Mouse (Mus musculus) cerebellum, adult 2 months (tissue): ENCODE results near the gene Wdr35. TPM values are rescaled to one million over a fixed set of nuclear protein-coding genes. Genes with fewer than 3 reads are reported as not detected.
A peak's percentile ranks its signal among the peaks of the same experiment; 100 is the strongest.

Experiments
- DNase-seq, 2 experiments: peaks; one replicate each; pipeline ENCODE4 v3.0.0; 2021
- H3K27ac ChIP-seq: fragments of 200-500 bp; 2 replicates; pipeline ENCODE4 v1.5.1; 2012; ENCODE audit warnings: low read length, control low read depth, inconsistent platforms; ENCODE audit not compliant: insufficient read depth
- H3K27me3 ChIP-seq: fragments of 200-500 bp; 2 replicates; pipeline ENCODE4 v1.6.1; 2012; ENCODE audit warnings: inconsistent platforms, mild to moderate bottlenecking, low read length, moderate library complexity; ENCODE audit not compliant: control insufficient read depth, insufficient read depth
- H3K4me1 ChIP-seq: fragments of 200-500 bp; 2 replicates; pipeline ENCODE4 v1.6.1; 2011; ENCODE audit warnings: low read length; ENCODE audit not compliant: control insufficient read depth, insufficient read depth
- H3K4me3 ChIP-seq: fragments of 200-500 bp; replicated peaks from 2 replicates; pipeline ENCODE3; 2011; ENCODE audit warnings: mild to moderate bottlenecking, low read depth, low read length, control low read depth; ENCODE audit not compliant: insufficient read depth
- CTCF ChIP-seq: fragments of 200-500 bp; IDR thresholded peaks from 2 replicates; pipeline ENCODE4 v1.5.1; 2011; ENCODE audit warnings: low read depth, mild to moderate bottlenecking, control low read depth, low read length, moderate library complexity, borderline replicate concordance; ENCODE audit not compliant: insufficient read depth
- POLR2A ChIP-seq: fragments of 200-500 bp; IDR thresholded peaks from 2 replicates; pipeline ENCODE4 v1.6.1; 2011; ENCODE audit warnings: low read length, control low read depth, borderline replicate concordance; ENCODE audit not compliant: insufficient read depth
- WGBS: fragments of 180-500 bp; shearing (Covaris S2); methylation state at CpG from one replicate; pipeline ENCODE4 v1.1.7; 2018; 5-methylcytosine and 5-hydroxymethylcytosine counted together
- polyA plus RNA-seq: library from polyadenylated mRNA; depleted of rRNA; stranded (reverse); fragments of >200 nt; gene quantifications from 2 replicates; pipeline ENCODE4 v1.2.3, GENCODE M21; 2012

Gene Wdr35
- polyA plus RNA-seq, 1 experiment = 15.1 TPM

DNA sequence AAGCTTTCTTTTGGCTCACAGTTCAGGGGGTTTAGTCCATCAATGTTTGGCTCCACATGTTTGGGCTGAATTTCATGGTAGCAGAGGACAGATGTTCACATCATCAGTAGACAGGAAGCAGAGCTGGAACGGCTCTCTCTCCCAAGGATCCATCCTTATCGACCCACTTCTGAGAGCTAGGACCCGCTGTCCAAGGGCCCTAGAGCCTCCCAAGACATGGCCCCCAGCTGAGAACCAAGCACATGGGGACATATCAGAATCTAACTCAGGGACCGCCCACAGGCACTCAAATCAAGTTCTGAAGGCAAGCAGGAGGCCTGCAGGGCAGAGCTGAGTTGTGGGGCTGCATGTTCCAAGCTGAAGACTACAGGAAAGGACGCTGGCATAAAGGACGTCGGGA, 71.0 kb downstream of the Wdr35 start:
- DNase-seq = no peak
- H3K4me3 ChIP-seq = no peak overlapping the region
- 95% methylated on average over 7 of the region's 7 CpGs for WGBS
- H3K27ac ChIP-seq = no peak overlapping the region
- no peaks in the 10 kb centered on the region for H3K4me1 ChIP-seq
- no peaks in the 10 kb centered on the region for H3K27me3 ChIP-seq
- no peak for TF ChIP-seq POLR2A
- TF ChIP-seq CTCF = no peak

DNA sequence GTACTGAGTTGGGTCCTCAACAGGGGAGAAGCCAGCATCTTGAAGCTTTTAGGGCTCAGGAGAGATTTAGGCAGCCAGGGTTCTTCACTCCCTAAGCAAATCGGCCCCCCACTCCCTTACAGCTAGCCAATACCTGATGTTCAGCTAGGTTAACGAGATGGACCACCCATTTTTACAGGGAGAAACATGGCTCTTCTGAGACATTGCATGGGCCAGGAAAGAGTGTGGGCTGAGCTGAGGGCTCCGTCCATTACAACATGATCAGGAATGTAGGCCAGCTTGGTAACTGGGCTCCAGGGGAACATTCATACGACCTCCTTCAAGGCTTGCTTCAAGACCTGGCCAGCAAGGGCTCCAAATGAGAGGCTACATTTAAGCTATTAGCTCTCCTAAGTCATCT, 73.0 kb downstream of the Wdr35 start:
- no peaks in the 10 kb centered on the region for H3K27me3 ChIP-seq
- TF ChIP-seq CTCF = no peak
- no peak for TF ChIP-seq POLR2A
- H3K27ac ChIP-seq = no peak overlapping the region
- 85% methylated on average over 4 of the region's 4 CpGs for WGBS
- no peaks in the 10 kb centered on the region for H3K4me1 ChIP-seq
- H3K4me3 ChIP-seq = no peak overlapping the region
- no peak for DNase-seq

GRCm38 (mm10) chr12:9048090-9048489, 74.4 kb downstream of the Wdr35 start:
- DNase-seq = no peak
- no peaks in the 10 kb centered on the region for H3K4me1 ChIP-seq
- no peaks in the 10 kb centered on the region for H3K27me3 ChIP-seq
- H3K4me3 ChIP-seq = no peak overlapping the region
- 10% methylated on average over 8 of the region's 8 CpGs for WGBS
- no peak for TF ChIP-seq POLR2A
- no peak for TF ChIP-seq CTCF
- H3K27ac ChIP-seq = no peak overlapping the region

DNA sequence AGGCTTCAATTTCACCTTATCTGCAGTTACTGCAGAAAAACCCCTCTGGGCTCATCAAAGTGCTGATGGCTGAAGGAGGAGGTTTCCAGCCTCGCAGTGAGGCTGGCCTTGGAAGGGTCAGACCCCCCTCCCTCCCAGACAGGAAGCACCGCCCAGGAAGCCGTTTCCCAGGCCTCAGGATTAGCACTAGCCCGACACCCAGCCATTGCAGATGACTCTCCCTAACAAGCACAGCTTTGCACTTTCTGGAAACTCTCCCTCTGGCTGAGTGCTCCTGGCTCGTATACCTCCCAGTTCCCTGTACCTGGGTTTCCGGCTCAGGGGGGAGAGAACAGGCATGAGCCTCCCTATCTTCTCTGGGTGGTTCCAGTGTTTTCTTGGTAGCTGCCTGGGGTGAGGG, 77.1 kb downstream of the Wdr35 start:
- TF ChIP-seq POLR2A = no peak
- no peak for TF ChIP-seq CTCF
- WGBS = 46% methylated on average over 6 of the region's 6 CpGs
- Histone ChIP-seq H3K27me3 (no peaks in the 10 kb centered on the region), H3K4me3 (no peak overlapping the region), H3K27ac (no peak overlapping the region), H3K4me1 (no peaks in the 10 kb centered on the region)
- DNase-seq = no peak

- TF ChIP-seq CTCF (peak; percentile 100), POLR2A (no peak)
- 63% methylated on average over 8 of the region's 8 CpGs for WGBS
Measured at GRCm38 (mm10) chr12:9052075-9052829, 78.6 kb downstream of the Wdr35 start.

DNA sequence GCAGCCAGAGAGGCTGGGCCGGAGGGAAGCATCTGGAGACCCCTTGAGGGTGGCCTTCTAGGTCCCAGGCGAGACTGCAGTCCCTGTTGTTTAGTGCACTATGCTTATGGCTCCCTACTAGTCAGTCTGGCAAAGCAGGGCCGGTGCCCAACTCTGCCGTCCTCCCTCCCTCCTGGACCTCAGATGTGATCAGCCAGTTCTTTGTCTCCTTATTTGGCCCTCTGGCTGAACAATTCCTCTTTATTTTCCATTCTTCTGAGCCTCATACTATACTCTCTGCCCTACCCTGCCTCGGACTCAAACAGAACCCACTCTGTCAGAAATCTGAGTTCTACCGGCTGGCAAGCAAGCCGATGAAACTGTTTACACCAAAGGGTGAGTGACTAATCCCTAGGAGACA, 79.7 kb downstream of the Wdr35 start:
- no peak overlapping the region for H3K4me3 ChIP-seq
- WGBS = 77% methylated on average over 7 of the region's 7 CpGs
- no peak for TF ChIP-seq CTCF
- no peak for TF ChIP-seq POLR2A
- no peaks in the 10 kb centered on the region for H3K27me3 ChIP-seq
- DNase-seq = no peak
- H3K4me1 ChIP-seq = no peaks in the 10 kb centered on the region
- no peak overlapping the region for H3K27ac ChIP-seq

More at GRCm38 (mm10) chr12:9052075-9052829, 78.6 kb downstream of the Wdr35 start:
- no peaks in the 10 kb centered on the region for H3K27me3 ChIP-seq
- H3K27ac ChIP-seq = no peak overlapping the region
- peak; percentile 70 to 84 for DNase-seq
- H3K4me3 ChIP-seq = no peak overlapping the region
- no peaks in the 10 kb centered on the region for H3K4me1 ChIP-seq

DNA sequence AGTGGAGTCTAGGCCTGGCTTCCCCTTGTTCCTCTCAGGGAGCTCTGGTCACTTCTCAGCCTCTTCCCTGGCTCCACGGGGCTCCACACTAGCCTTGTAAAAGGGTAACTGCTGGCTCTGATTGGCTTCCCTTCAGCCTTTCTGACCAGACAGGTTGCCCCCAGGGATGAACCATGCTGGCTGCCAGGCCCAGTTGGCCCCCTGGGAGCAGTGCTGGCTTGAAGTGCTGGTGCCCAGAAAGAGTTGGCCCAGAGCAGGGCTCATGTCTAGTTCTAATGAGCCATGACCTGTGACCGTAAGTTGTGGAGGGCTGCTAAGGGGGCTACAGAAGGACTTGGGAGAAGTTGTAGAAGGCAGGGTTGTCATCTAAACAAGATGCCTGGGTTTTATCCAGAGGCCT, 80.3 kb downstream of the Wdr35 start:
- no peaks in the 10 kb centered on the region for H3K4me1 ChIP-seq
- no peak overlapping the region for H3K27ac ChIP-seq
- no peak for DNase-seq
- TF ChIP-seq POLR2A (no peak), CTCF (no peak)
- H3K27me3 ChIP-seq = no peaks in the 10 kb centered on the region
- WGBS = 54% methylated on average over 2 of the region's 2 CpGs
- H3K4me3 ChIP-seq = no peak overlapping the region

DNA sequence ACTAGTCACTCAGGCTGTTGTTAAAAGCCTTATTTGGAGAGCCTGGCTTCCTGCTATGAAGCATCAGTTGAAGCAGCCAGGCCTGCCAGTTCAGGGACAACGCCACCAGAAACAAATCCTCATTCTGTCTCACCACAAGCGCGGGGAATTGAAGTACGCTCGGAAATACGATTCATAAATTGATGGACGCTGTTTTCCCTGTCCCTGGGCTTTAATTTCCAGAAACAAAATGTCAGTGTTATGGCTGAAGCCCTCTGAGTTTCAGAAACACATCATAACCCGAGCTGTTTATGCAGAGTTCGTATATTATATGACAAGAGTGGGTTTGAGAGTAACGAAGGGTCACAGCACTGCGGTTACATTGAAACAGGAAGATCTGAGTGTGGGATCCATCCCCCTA, 81.6 kb downstream of the Wdr35 start:
- 70% methylated on average over 11 of the region's 11 CpGs for WGBS
- Histone ChIP-seq H3K27me3 (no peaks in the 10 kb centered on the region), H3K4me1 (no peaks in the 10 kb centered on the region), H3K4me3 (no peak overlapping the region), H3K27ac (no peak overlapping the region)
- no peak for TF ChIP-seq POLR2A
- no peak for TF ChIP-seq CTCF
- no peak for DNase-seq

DNA sequence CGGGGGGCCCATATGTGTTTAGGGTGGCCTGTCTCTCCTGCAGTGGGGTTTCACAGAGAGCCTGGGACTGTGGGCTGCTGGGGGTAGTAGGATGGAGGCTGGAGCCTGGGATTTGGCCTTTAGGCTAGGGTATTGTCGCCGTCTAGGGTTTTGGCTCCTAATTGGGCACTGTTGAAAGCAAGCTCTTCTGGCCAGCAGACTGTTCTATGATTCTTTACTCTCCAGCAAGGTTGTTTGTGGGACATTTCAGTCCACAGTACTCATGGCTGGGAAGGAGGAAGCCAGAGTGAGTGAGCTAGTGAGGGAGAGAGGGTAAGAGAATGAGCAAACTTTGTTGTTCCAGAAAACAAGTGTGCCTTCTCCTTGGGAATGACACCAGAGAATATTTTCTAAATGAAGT, 85.8 kb downstream of the Wdr35 start:
- WGBS = 88% methylated on average over 3 of the region's 3 CpGs
- Histone ChIP-seq H3K4me3 (no peak overlapping the region), H3K4me1 (no peaks in the 10 kb centered on the region), H3K27me3 (no peaks in the 10 kb centered on the region), H3K27ac (no peak overlapping the region)
- no peak for DNase-seq
- TF ChIP-seq POLR2A (no peak), CTCF (no peak)
